Mouse (Mus musculus): Measurements from ENCODE around the gene Dnase1l3. TPM values are rescaled to one million over a fixed set of nuclear protein-coding genes. Genes with fewer than 3 reads are reported as not detected.

Dnase1l3 gene
- total RNA-seq, 1 experiment from 2014 or later, result not detected

DNA sequence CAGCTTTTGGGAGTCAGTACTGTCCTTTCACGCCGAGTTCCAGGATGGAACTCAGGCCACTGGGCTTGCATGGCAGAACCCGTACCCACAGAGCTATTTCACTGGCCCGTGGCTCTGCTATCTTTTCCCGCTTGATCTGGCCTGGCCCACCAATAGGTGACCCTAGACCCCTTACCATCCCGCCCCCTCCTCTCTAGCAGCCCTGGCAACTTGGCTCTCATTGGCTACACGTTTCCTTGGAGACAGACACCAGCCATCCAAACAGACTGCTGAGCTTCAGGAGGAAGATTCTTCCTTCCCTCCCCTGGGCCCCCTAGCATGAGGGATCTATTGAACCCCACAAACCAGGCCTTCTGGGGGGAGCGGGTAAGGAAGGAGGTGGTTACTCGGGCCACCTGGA, 37.3 kb downstream of the Dnase1l3 start, which contains the start of gene Gm45521:
TSS of gene Gm45521 (plus strand) at position 240 of the 400 bp plus-strand sequence.
- no peak for ATAC-seq (replicated peaks in 1 of 2; ENCODE audit: insufficient read depth in 1 of 2, low FRiP score in 2 of 2, low TSS enrichment in 1 of 2, low read depth in 1 of 2, poor library complexity in 2 of 2, severe bottlenecking in 2 of 2)

DNA sequence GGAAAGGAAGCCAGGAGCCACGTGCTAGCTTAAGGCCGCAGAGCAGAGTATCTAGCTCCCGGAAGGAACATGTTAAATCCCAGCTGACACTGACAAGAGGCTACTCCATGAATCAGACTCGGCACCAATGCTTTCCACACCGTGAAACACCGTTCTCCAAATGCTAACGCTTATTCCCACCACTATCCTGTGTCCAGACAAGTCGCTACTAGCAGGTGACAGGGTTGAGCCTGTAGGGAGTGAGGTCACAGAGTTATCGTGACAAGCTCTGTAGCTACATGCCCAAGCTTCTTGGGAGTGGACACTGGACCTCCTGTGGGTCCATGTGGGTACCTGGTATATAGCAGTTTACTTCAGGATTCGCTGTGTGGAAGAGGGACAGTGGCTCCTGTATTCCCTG, 37.9 kb downstream of the Dnase1l3 start:
- no peak for ATAC-seq (replicated peaks in 1 of 2; ENCODE audit: insufficient read depth in 1 of 2, low FRiP score in 2 of 2, low TSS enrichment in 1 of 2, low read depth in 1 of 2, poor library complexity in 2 of 2, severe bottlenecking in 2 of 2)

DNA sequence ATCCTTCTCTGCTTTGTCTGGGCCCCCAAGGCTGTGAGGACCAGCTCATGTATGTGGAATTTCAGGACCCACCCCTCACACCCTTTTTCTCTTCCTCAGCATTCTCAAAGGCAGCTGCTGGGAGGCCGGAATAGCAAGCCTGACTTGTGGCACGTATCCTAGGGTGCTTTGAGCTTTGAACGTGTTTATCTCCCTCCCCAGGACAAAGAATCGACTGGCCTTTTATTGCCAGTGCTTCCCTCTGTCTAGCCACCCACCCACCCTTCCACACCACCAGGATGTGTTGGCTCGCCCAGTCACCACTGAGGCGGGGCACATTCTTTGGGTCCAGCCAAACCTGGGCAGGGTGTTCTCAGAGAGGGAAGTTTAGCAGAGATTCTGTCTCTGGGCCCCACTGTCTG, 40.3 kb downstream of the Dnase1l3 start:
- no peak for ATAC-seq (replicated peaks in 1 of 2; ENCODE audit: insufficient read depth in 1 of 2, low FRiP score in 2 of 2, low TSS enrichment in 1 of 2, low read depth in 1 of 2, poor library complexity in 2 of 2, severe bottlenecking in 2 of 2)

DNA sequence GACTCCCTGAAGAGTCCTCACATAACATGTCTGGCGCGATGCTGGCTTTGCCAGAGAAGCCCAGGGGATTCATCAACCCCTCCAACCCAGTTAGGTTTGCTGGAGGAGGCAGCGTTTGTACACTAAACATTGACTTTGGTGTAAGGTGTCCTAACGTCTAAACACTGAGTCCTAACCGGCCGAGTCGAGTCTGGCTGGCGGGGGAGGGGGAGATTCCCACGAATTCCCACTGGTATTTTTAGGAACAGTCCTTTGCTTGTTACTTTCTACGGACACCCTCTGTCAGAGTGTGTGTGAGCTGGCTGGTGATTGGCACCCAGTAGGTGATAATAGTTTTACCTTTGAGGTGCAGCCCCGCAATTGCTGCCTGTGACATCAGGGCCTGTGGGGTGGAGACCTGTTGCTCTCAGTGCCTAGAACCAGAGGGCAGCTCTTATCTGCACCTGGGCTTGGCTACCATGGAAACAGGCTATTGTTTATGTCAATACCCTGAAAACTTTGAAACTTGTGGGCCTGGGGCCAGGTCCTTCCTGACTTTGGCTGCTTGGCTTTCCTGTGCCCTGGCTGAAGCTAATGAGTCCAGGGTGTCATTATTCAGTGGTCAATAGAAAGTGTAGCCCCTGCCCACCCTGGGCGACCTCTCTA, 41.6 kb downstream of the Dnase1l3 start:
- peak in 1 of 2 experiments; percentile 51; a peak in 2 of 4 replicates for ATAC-seq (replicated peaks in 1 of 2; ENCODE audit: insufficient read depth in 1 of 2, low FRiP score in 2 of 2, low TSS enrichment in 1 of 2, low read depth in 1 of 2, poor library complexity in 2 of 2, severe bottlenecking in 2 of 2)

DNA sequence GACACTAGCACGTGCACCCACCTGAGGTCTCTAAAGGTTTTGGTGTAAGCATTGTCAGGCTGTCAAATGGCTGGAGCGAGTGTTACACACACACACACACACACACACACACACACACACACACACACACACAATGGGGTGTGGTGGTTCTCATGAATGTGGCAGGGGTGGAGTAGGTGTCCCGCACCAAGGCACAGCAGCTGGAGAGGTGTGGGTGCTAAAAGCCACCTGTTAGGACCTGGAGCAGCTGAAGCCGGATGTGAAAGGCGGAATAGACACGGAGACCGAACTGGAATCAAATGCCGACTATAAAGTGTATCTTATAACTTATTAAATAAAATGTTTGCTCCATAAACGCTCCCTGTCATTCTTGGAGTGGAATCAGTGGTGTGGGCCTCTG, 43.1 kb downstream of the Dnase1l3 start:
- ATAC-seq (replicated peaks in 1 of 2; ENCODE audit: insufficient read depth in 1 of 2, low FRiP score in 2 of 2, low TSS enrichment in 1 of 2, low read depth in 1 of 2, poor library complexity in 2 of 2, severe bottlenecking in 2 of 2), result no peak

DNA sequence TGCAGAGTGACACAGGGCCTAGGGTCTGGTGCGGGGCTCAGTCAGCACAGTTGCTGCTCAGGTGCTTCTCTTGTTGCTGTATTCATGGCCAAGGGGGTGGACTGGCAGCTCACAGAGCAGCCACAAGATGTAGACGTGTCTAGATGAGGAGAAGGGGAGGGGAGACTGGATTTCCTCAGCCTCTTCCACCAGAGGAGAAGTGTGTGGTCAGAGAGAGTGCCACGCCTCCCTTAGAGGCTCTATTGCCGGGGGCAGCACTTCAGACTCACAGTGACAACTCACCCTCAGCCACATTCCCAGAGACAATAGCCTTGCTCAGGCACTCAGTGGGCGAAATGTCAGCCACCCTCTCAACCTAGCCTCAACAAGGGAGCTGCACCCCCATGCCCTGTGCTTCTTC, 49.1 kb downstream of the Dnase1l3 start:
- peak in 1 of 2 experiments; percentile 5; a peak in 1 of 4 replicates for ATAC-seq (replicated peaks in 1 of 2; ENCODE audit: insufficient read depth in 1 of 2, low FRiP score in 2 of 2, low TSS enrichment in 1 of 2, low read depth in 1 of 2, poor library complexity in 2 of 2, severe bottlenecking in 2 of 2)

DNA sequence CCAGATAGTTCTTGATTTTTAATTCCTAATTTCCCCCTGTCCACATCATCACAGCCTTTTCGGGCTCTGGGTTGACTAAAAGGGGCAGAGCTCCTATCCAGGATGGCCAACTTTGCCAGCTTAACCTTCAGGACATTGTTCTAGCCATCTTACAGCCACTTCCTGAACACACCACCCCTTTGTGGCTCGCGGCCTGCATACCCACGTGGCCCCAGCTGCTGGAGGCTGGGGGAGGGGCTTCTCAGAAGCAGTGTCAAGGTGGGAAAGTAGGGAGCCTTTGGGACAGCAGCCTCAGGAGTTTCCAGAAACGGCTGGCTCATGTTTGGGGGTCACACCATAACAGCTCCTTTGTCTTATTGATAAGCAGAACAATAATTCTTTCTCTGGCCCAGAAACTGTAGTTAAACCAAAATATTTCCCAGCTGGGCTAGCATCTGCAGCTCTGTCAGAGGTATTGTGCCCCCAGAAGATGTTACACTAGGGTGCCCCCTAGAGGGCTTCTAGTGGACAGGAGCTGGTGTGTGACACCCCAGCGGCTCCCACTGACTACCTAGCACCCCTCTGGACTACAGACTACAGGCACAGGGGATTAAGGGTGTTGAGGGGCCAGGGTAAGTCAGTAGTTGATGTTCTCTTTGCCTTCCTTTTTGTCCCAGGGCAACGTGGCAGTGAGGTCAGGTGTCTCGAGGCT, 49.9 kb downstream of the Dnase1l3 start:
- peak; percentile 68 to 72 for ATAC-seq (replicated peaks in 1 of 2; ENCODE audit: insufficient read depth in 1 of 2, low FRiP score in 2 of 2, low TSS enrichment in 1 of 2, low read depth in 1 of 2, poor library complexity in 2 of 2, severe bottlenecking in 2 of 2)

DNA sequence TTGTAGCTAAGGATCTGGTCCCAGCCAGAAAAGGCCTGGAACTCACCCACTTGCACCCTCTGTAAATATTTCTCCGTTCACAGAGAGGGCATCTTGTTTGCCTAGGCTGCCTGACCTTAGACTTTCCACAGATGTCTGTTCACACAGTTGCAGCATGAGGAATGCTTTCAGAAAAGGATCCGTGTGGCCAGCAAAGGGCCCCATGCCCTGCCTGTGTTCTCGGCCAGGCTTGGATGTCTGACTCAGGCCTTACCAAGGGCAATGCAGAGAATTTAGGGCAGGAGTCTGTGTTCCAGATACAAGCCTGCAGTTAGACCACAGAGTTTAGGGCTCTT, 50.6 kb downstream of the Dnase1l3 start:
- ATAC-seq (replicated peaks in 1 of 2; ENCODE audit: insufficient read depth in 1 of 2, low FRiP score in 2 of 2, low TSS enrichment in 1 of 2, low read depth in 1 of 2, poor library complexity in 2 of 2, severe bottlenecking in 2 of 2), result no peak

DNA sequence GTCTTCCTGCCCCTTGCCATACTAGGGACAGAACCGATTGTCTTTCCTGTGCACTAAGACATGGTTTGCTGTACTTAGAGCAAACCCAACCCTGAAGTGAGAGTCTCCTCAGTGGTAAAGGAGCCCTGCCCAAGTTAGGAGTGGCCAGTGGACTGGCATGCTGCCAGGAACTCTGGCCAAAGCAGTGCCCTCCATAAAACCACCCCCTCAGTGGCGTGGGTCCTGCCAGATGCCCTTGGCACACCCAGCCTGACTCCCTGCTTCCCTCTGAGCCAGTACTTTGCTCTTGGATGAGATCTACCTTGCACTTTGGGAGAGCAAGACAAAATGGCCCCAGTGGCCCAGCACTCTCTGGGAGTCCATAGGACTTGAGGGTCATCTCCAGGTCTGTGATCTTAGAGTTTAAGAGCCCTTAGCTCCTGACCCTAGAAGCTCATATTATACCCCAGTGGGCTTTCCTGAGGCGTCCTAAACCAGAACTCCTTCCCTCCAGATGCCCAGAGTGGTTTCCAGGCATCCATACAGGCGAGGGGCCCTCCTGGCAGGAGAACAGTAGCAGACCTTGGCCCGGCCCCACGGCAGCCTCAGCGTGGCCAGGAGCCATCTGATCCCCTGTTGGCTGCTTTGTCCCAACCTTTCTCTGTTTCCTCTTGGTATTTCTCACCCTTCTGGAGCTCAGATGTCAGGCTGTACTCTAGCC, 51.1 kb downstream of the Dnase1l3 start:
- no peak for ATAC-seq (replicated peaks in 1 of 2; ENCODE audit: insufficient read depth in 1 of 2, low FRiP score in 2 of 2, low TSS enrichment in 1 of 2, low read depth in 1 of 2, poor library complexity in 2 of 2, severe bottlenecking in 2 of 2)

DNA sequence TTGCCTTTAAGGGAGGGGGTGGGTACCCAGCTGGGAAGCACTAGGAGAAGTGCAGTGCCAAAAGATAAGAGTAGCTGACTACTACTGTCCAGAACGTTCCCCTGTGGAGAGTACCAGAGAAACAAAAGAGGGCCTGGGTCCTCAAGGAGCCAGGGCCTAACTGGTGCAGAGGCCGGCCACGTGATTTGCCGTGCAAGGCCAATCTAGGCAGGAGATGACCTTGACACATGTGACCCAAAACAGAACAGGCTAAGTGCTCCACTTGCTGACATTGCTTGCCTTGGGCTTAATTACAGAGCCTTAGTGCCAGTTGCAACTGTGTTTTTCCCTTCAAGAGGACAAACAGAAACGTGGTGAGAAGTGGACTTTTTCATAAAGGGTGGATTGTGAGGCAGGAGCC, 53.0 kb downstream of the Dnase1l3 start:
- ATAC-seq (replicated peaks in 1 of 2; ENCODE audit: insufficient read depth in 1 of 2, low FRiP score in 2 of 2, low TSS enrichment in 1 of 2, low read depth in 1 of 2, poor library complexity in 2 of 2, severe bottlenecking in 2 of 2), result no peak

DNA sequence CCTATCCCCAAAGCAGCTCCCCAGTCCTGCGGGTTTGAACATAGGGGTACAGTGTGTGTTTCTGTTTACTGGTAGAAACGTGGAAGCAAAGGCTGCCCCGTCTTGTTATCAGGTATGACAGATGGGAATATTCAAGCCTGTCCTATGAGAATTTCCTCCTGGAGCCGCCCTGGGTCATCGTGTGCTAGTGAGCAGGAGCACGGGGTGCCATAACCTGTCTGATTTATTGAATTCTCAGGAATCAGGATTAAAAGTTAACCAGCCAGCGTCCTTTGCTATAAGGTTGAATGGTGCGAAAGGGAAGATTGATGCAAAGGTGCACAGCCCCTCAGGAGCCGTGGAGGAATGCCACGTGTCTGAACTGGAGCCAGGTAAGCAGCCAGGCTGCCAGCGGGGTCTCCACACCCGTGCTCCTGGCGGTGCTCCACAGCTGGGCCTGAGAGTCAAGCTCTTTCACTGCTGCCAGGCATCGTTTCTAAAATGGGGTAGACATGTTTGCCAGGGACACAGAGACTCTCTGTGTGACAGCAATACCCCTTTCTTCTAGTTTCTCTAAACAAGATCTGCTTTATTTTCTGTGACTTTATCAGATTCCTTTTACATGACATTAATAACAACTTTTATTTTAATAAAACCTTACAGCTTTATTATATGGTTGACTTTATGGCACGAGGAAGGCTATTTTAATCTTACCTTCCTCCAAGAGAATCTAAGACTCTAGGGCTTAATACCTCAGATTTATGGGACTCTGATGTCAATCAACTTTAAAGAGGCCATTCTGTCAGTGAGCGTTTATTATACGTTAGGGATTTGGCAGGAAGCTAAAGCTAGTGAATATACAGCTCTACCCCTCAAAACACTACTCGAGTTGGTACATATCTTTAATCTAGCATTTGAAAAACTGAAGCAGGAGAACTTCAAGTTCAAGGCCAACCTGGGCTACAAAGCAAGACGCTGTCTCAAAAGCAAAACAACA, 55.3 kb downstream of the Dnase1l3 start:
- ATAC-seq (replicated peaks in 1 of 2; ENCODE audit: insufficient read depth in 1 of 2, low FRiP score in 2 of 2, low TSS enrichment in 1 of 2, low read depth in 1 of 2, poor library complexity in 2 of 2, severe bottlenecking in 2 of 2), result no peak

DNA sequence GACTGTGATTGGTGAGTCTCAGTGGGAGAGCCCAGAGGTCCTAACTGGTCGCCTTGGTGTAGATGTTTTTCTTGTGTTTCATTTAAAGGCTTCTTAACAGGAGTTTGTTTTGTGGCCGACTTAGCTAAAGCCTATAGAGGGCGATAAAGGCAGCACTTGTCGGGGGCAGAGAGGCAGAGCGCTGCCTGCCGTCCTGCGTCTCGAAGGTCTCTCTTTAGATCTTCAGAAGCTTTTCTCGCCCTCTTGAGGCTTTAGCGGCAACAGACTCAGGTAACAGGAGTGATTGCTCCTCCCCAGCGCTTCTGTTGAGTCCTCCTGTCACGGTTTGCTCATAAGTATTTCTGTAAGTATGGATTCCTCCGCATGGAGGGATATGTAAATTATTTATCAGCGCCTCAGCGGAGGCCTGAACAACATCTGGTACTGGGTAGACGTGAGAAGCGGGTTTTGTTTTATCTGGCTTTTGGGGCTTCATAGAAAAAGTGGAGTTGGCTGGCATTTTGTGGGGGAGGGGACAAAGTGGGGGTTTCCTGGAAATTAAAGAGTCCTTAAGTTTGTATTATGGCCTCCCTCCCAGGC, 57.2 kb downstream of the Dnase1l3 start:
- peak; percentile 64 to 67 for ATAC-seq (replicated peaks in 1 of 2; ENCODE audit: insufficient read depth in 1 of 2, low FRiP score in 2 of 2, low TSS enrichment in 1 of 2, low read depth in 1 of 2, poor library complexity in 2 of 2, severe bottlenecking in 2 of 2)

DNA sequence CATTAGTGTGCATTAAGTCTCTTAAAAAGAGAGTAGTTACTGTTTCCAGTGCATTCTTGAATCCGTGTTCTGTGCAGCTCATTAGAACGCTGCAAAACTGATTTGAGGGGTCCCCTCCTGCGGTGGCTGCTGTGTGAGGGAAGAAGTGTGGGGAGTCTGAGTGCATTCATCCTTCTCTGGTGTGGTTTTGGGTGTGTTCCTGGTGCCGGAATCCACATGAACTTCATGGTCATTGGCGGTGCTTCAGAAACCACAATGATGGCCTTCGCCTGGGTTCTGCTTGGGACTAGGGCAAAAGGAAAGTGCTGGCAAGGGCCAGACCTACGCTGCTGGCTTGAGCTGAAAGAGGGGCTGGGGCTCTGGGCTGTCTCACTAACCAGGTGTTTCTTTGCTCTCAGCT, 60.2 kb downstream of the Dnase1l3 start:
- peak; percentile 74 to 85 for ATAC-seq (replicated peaks in 1 of 2; ENCODE audit: insufficient read depth in 1 of 2, low FRiP score in 2 of 2, low TSS enrichment in 1 of 2, low read depth in 1 of 2, poor library complexity in 2 of 2, severe bottlenecking in 2 of 2)

DNA sequence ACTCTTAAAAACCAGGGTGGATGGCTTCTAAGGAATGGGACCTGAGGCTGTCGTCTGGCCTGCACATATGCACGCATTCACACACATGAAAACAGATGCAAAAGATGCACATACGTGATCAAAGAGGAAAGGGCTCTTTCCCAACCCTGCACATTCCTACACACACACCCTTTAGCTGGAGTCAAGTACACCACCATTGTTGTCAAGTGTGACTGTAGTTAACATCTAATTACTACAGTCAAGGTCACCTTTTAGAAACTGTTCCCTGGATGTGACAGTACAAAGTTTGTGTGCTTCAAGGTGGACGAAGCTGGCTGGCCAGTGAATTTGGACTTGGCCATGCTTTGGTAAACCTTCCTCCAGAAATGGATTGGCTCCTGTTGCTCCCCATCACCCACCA, 62.2 kb downstream of the Dnase1l3 start:
- no peak for ATAC-seq (replicated peaks in 1 of 2; ENCODE audit: insufficient read depth in 1 of 2, low FRiP score in 2 of 2, low TSS enrichment in 1 of 2, low read depth in 1 of 2, poor library complexity in 2 of 2, severe bottlenecking in 2 of 2)

DNA sequence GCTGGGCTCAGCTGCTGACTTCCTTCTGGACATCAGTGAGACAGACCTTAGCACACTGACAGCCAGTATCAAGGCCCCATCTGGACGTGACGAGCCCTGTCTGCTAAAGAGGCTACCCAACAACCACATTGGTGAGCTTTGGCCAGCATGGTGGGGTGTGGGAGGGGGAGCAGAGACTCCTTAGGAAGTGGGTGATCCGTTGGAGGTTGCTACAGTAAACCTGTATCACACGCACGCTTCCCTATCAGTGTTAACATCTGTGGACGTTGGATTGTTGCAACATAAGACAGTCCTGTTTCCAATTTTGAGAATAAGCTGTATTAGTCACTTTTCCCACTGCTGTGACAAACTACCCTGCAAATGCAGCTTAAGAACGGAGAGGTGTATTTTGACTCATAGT, 65.3 kb downstream of the Dnase1l3 start:
- peak; percentile 75 to 80 for ATAC-seq (replicated peaks in 1 of 2; ENCODE audit: insufficient read depth in 1 of 2, low FRiP score in 2 of 2, low TSS enrichment in 1 of 2, low read depth in 1 of 2, poor library complexity in 2 of 2, severe bottlenecking in 2 of 2)

DNA sequence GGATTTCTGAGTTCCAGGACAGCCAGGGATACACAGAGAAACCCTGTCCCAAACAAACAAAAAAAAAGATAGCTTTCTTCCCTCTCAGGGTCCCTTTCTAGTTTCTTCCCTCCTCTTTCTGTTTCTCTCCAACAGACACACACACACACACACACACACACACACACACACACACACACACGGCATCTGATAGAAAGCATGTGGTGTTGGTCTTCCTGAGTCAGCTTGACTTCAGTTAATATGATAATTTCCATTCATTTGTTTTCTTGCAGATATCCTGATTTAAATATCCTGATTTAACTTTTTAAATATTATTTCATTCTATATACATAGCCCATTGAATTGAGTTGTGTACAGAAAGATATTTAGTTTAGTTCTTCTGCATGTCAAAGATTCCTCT, 66.0 kb downstream of the Dnase1l3 start:
- ATAC-seq (replicated peaks in 1 of 2; ENCODE audit: insufficient read depth in 1 of 2, low FRiP score in 2 of 2, low TSS enrichment in 1 of 2, low read depth in 1 of 2, poor library complexity in 2 of 2, severe bottlenecking in 2 of 2), result no peak

DNA sequence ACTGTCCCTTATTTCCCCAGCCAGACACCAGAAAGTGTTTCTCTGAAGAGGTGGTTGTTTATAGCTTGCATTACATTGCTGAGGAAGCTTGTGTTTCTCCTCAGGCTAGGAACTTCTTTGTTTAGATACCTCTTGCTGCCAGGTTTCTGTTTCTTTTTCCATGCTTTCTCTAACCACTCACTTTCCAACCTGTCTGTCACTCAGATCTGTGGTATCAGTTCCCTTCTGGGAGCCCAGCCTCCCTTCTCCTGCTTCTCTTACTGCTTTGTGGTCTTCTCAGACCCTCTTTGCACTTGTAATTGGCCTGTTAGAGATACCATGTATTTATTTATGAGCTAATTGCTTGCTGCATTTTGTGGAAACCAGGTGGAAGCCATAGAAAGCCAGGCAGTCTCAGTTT, 70.7 kb downstream of the Dnase1l3 start:
- ATAC-seq (replicated peaks in 1 of 2; ENCODE audit: insufficient read depth in 1 of 2, low FRiP score in 2 of 2, low TSS enrichment in 1 of 2, low read depth in 1 of 2, poor library complexity in 2 of 2, severe bottlenecking in 2 of 2), result 0 out of 4 replicates have a peak, but pooled peaks have one; percentile 34
